Mouse (Mus musculus) adrenal gland, postnatal 10 days (tissue): ENCODE results near the gene Atl3. TPM values are rescaled to one million over a fixed set of nuclear protein-coding genes. Genes with fewer than 3 reads are reported as not detected.

Experiments
- DNase-seq: peaks from one replicate; pipeline ENCODE4 v3.0.0; 2021; ENCODE audit warnings: mixed read lengths
- total RNA-seq, 2 experiments: library from RNA; stranded (reverse); gene quantifications; 2 replicates each; pipeline ENCODE4 v1.2.3; 2021

The Atl3 gene
- total RNA-seq, 2 experiments from 2014 or later, result 92.3 to 110 TPM

- no peak for DNase-seq
Observed at GRCm38 (mm10) chr19:7561456-7561855, 67.6 kb downstream of the Atl3 start.

GRCm38 (mm10) chr19:7562601-7563129 lies 68.8 kb downstream of the Atl3 start:
- no peak for DNase-seq

- DNase-seq, result no peak
Observed at GRCm38 (mm10) chr19:7563676-7564075, 69.8 kb downstream of the Atl3 start.

- no peak for DNase-seq
Observed at GRCm38 (mm10) chr19:7564457-7564856, 70.6 kb downstream of the Atl3 start.

GRCm38 (mm10) chr19:7566826-7567225 lies 73.0 kb downstream of the Atl3 start:
- no peak for DNase-seq

- DNase-seq, result no peak
Observed at GRCm38 (mm10) chr19:7568364-7568763, 74.5 kb downstream of the Atl3 start.

GRCm38 (mm10) chr19:7569650-7570049 lies 75.8 kb downstream of the Atl3 start:
- DNase-seq, result no peak

GRCm38 (mm10) chr19:7576180-7576579 lies 82.3 kb downstream of the Atl3 start:
- no peak for DNase-seq

GRCm38 (mm10) chr19:7577710-7578109 lies 83.9 kb downstream of the Atl3 start:
- DNase-seq, result no peak

- no peak for DNase-seq
Observed at GRCm38 (mm10) chr19:7581042-7581441, 87.2 kb downstream of the Atl3 start.

- no peak for DNase-seq
Observed at GRCm38 (mm10) chr19:7583101-7583500, 89.3 kb downstream of the Atl3 start.

- DNase-seq, result no peak
Observed at GRCm38 (mm10) chr19:7583599-7583998, 89.8 kb downstream of the Atl3 start.

GRCm38 (mm10) chr19:7585279-7585678 lies 91.4 kb downstream of the Atl3 start:
- peak; percentile 47 for DNase-seq

GRCm38 (mm10) chr19:7585764-7586163 lies 91.9 kb downstream of the Atl3 start:
- no peak for DNase-seq

Other genes with a start within 250 kb of the Atl3 start
- gene Rcor2, start 226.7 kb upstream of the Atl3 start, total RNA-seq, result 1 to 10 TPM; 4.5 to 7.6 TPM
- gene Mark2, start 152.2 kb upstream of the Atl3 start, total RNA-seq, result 10 to 100 TPM; 61.8 to 73.3 TPM
- 10 to 100 TPM; 23.2 to 23.8 TPM for gene Spindoc, start 111.0 kb upstream of the Atl3 start, total RNA-seq
- gene 2700081O15Rik, start 76.4 kb upstream of the Atl3 start, total RNA-seq, result 10 to 100 TPM; 29.6 to 37.6 TPM
- 100 to 1,000 TPM; 128 to 139 TPM for gene Rtn3, start 10.8 kb upstream of the Atl3 start, total RNA-seq
- gene Pla2g16, start 63.4 kb downstream of the Atl3 start, total RNA-seq, result 10 to 100 TPM; 83.3 to 97.3 TPM
- 10 to 100 TPM; 20.3 to 29.6 TPM for gene Lgals12, start 113.2 kb downstream of the Atl3 start, total RNA-seq
- under 1 TPM in 1 of 2 experiments, not detected in 1; 0.39 TPM for gene Hrasls5, start 118.5 kb downstream of the Atl3 start, total RNA-seq
- gene Slc22a19, start 217.3 kb downstream of the Atl3 start, total RNA-seq, result not detected